Mouse (Mus musculus) bone marrow macrophage, adult 2 months (primary cell): ENCODE results near the gene Pls1. TPM values are rescaled to one million over a fixed set of nuclear protein-coding genes. Genes with fewer than 3 reads are reported as not detected.

ENCODE experiments used
- H3K27ac ChIP-seq: 2 replicates; pipeline ENCODE4 v1.5.1; 2012; ENCODE audit warnings: low read depth, low read length; ENCODE audit not compliant: insufficient read depth
- H3K4me1 ChIP-seq: 2 replicates; pipeline ENCODE4 v1.6.1; 2012; ENCODE audit warnings: low read length; ENCODE audit not compliant: control insufficient read depth, insufficient read depth
- H3K4me3 ChIP-seq: 2 replicates; pipeline ENCODE4 v1.5.1; 2012; ENCODE audit warnings: mild to moderate bottlenecking, low read length, moderate library complexity; ENCODE audit not compliant: insufficient read depth
- CTCF ChIP-seq: IDR thresholded peaks from 2 replicates; pipeline ENCODE4 v1.5.1; 2012; ENCODE audit warnings: low read depth, mild to moderate bottlenecking, low read length, moderate library complexity
- POLR2A ChIP-seq: IDR thresholded peaks from 2 replicates; pipeline ENCODE4 v1.6.1; 2012; ENCODE audit warnings: mild to moderate bottlenecking, low read depth, low read length, borderline replicate concordance
- polyA plus RNA-seq: library from polyadenylated mRNA; stranded (reverse); fragments of >200 nt; gene quantifications from 2 replicates; pipeline ENCODE4 v1.2.4, GENCODE M21; 2012; ENCODE audit not compliant: missing spikeins, insufficient read depth, insufficient read length

Gene Pls1
- polyA plus RNA-seq, 1 experiment, result not detected

DNA sequence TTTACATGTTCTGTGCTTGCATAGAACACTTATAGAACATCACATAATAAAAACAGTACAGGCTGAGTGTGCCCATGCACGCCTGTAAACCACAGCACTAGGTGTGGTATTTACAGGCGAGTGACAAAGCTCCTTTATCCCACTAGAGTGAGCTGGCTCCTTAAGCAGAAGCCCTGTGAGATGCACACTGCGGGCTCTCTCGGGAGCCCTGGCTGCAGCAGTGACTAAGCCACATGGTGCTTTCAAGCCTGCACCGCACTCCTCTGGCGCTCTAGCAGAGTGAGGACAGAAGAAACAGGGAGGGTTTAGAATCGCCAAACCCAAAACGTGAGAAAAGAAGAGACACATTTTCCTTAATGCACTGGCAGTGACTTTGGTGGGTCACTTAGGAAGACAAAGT is 132.5 kb downstream of the Pls1 start:
- Histone ChIP-seq H3K4me3 (no peak overlapping the region), H3K27ac (no peak overlapping the region)
- TF ChIP-seq CTCF, result no peak
- TF ChIP-seq POLR2A, result no peak

GRCm38 (mm10) chr9:95708943-95709342 is 136.2 kb downstream of the Pls1 start:
- TF ChIP-seq CTCF, result no peak
- no peak for TF ChIP-seq POLR2A
- no peak overlapping the region for H3K4me3 ChIP-seq
- H3K4me1 ChIP-seq, result no peaks in the 10 kb centered on the region
- H3K27ac ChIP-seq, result no peak overlapping the region

More for the DNA sequence above, 132.5 kb downstream of the Pls1 start:
- H3K4me1 ChIP-seq, result no peaks in the 10 kb centered on the region

DNA sequence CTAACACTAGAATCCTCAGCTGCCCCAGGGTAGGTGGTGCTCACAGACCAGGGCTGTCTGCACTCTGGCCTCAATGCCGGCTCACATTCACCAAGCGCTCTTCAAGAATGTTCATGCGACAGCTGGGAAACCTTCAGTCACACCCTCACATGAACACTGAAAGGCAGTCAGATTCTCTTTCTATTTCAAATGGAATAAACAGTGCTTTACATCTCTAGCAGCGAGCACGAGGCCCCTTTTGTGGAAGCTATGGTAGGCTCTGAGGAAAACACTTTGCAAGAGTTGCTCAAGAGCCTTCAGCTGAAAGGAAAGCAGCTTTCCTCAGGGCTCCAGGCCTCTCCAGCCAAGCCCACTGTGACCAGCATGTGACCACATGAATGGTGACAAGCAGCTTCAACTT is 139.7 kb downstream of the Pls1 start:
- H3K4me3 ChIP-seq, result no peak overlapping the region
- no peak for TF ChIP-seq POLR2A
- no peak for TF ChIP-seq CTCF
- no peaks in the 10 kb centered on the region for H3K4me1 ChIP-seq
- H3K27ac ChIP-seq, result no peak overlapping the region

GRCm38 (mm10) chr9:95704078-95704477 is 141.0 kb downstream of the Pls1 start:
- TF ChIP-seq CTCF, result no peak
- no peak for TF ChIP-seq POLR2A
- no peak overlapping the region for H3K27ac ChIP-seq
- no peaks in the 10 kb centered on the region for H3K4me1 ChIP-seq

More at GRCm38 (mm10) chr9:95704078-95704477, 141.0 kb downstream of the Pls1 start:
- H3K4me3 ChIP-seq, result no peak overlapping the region

Other genes with a start within 250 kb of the Pls1 start
- gene Pcolce2, start 207.7 kb downstream of the Pls1 start, polyA plus RNA-seq, result not detected in 2 replicates
- 0.12 and 0.37 TPM in 2 replicates for gene Trpc1, start 94.9 kb downstream of the Pls1 start, polyA plus RNA-seq
- 7.6 and 7.8 TPM in 2 replicates for gene Atr, start 12.3 kb upstream of the Pls1 start, polyA plus RNA-seq
- 20.1 and 23.5 TPM in 2 replicates for gene Xrn1, start 109.4 kb upstream of the Pls1 start, polyA plus RNA-seq